Mouse (Mus musculus) megakaryocyte-erythroid progenitor cell, adult 5-6 weeks (primary cell): Measurements from ENCODE around the gene Znrf1. TPM values are rescaled to one million over a fixed set of nuclear protein-coding genes. Genes with fewer than 3 reads are reported as not detected.

Source experiments
- ATAC-seq: replicated peaks from 2 replicates; pipeline ENCODE4 v1.8.0; 2016; ENCODE audit warnings: mild to moderate bottlenecking, inconsistent platforms; ENCODE audit not compliant: severe bottlenecking, poor library complexity, low FRiP score, low TSS enrichment
- total RNA-seq, 2 experiments: library from RNA; stranded (forward) in 1 of 2; stranded (reverse) in 1 of 2; fragments of 200-1000, 215-1000 nt in 1 of 2; fragments of >200 nt in 1 of 2; fragmentation: Nextera tagmentation in 1 of 2; gene quantifications; 2 replicates each; pipeline ENCODE4 v1.2.3; 2014 to 2017

The Znrf1 gene
- total RNA-seq, 2 experiments from 2014 or later, result 21.4 to 55.3 TPM

DNA sequence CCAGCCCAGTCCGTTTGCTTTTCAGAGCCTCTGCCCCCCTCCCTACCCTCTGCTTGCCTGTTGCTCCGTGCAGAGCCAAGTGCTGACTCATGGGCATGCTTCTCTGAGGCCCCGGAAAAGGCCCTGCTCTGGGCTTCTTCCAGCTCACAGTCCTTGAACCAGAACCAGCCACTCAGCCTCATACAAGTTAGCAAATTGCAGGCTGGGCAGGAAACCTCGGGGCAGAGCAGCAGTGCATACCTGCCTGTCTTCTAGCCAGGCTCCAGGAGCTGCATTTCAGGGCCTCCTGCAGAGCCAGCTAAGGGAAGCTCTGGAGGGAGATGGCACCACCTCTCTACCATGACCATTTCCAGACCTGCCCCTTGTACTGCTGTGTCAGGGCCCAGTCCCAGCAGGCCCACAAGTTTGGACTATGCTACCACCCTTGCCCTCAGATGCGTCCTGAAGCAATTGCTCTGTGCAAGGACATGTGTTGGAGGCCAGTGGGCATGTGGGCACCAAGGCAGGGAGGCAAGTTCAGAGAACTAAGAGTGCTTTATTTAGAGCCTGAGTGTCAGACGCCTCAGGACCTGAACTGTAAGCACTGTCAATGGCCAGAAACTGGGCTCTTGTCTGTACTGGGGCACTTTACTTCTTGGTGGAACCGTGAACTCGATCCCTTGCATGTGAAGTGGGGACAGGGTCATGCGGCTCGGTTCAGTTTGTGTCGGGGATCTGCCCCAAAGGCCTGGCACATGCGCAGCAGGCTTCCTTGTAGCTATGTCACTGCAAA lies 88.4 kb downstream of the Znrf1 start:
- peak; percentile 35; the same call in 1 of the 2 replicates for ATAC-seq

- ATAC-seq, result no peak
Observed at GRCm38 (mm10) chr8:111624853-111625221, 88.9 kb downstream of the Znrf1 start.

DNA sequence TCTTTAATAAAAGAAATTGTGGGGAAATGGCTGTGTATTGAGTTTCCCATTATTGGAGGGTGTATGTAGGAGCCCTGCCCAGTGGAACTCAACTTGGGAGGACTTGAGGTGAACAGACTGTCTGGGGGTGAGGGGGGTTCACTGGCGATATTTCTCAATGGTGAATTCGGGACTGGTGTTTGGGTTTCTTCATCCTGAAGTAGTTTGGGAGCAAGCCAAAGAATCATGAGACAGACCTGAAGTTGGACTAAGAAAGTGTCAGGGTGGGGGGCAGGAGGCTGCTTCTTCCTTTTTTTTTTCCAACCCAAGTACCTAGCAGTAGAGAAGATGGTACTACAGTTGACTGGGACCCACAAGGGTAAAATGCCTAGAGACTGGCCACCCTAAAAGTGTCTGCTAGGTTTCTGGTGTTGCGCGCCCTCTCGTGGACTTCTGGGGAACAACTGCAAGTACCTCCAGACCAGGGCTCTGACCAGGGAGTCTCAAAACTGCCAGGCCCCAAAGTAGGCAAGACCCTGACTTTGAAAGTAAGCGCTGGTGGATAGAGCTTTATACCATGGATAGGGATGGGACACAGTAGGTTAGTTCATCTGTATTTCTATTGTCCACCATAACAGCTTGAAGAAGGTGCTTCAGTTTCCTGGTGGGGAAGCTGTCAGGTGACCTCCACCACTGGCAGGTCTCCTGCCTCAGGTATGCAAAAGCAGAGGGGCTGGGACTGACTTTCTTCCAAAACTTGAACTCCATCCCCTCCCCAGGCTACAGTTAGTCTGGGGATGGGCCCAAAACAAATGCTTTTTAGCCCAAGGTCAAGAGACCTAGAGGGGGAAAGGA lies 90.0 kb downstream of the Znrf1 start:
- 0 out of 2 replicates have a peak, but pooled peaks have one; percentile 39 for ATAC-seq

DNA sequence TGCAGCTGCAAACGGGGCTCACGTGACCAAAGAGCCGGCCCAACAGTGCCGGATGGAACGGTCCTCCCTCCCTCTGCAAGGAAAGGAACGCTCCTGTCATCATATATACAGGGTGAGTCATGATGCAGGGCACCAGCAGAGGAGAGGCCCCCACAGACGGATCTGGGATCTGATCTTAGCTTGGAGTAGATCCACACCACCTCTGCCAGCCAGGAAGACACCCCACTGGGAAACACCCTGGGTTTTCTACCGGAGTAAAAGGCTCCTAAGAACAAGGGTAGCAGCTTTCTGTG lies 90.6 kb downstream of the Znrf1 start:
- no peak for ATAC-seq

DNA sequence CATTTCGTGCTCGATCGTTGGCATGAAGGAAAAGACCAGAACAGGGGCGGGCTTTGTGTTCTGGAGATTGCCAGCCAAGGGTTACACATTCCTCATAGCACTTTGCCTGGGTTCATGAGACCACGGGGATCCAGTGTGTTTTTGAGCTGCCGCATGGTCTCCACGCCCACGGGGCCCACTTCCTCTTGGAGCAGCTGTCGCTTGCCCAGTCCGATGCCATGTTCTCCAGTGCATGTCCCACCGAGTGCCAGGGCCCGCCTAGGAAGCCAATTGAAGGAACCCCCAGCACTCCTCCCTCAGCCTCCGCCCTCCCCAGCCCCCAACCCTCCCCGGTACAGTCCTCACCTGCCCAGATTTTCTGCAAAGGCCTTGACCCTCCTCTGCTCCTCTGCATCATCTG lies 91.0 kb downstream of the Znrf1 start:
- ATAC-seq, result no peak

DNA sequence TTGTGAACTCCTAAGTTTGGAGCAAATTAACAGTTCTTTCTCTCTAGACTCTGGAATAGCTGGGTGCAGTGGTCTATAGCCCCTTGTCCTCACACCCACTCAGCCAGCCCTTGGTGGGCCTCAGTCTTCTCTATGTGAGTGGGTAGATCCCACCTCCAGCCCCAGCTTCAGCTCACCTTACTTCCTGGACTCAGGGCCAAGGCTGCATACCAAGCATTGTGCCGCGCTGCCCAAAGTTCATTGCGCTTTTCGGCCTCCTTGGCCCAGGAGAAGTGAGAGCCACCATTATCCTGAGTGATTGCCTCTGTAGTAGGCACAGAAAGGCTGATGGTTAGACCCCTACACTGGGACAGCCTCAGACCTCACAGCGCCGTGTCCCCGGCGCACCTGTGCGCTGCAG lies 92.0 kb downstream of the Znrf1 start:
- ATAC-seq, result no peak

DNA sequence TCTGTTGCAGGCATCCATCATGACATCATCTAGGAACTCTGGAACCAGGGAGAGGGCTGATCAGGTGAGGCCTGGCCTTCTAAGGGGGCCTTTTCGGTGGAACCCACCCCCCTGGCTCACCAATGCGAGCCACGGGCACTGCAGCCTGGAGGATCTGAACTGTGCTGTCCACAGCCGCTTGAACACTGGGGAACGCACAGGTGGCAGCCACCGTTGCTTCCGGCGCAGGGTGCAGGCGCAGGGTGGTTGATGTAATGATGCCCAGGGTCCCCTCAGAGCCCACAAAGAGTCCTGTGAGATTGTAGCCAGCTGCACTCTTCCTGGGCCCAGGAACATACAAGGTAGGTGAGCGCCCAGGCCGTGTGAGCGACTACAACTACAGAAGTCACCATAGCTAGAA lies 92.5 kb downstream of the Znrf1 start:
- no peak for ATAC-seq

GRCm38 (mm10) chr8:111628894-111629501 lies 93.1 kb downstream of the Znrf1 start:
- ATAC-seq, result no peak

DNA sequence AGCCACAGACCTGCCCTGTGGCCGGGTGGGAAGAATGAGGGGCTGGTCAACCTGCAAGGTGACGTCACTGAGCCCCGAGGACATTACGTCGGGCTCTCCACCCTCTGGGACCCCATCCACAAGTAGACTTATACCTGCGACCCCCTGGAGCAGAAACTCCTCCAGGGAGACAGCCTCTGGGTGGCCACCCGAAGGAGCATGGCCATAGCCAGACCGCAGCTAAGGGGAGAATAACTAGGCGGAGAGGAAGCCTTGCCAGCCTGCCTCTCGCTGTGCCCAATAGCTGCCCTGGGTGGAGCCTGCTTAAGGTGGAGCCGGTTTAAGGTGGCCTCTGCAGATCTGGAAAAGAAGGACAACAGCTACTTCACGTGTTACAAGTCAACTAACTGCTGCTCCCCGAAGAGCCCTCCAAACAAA lies 94.2 kb downstream of the Znrf1 start, which contains the start of gene Ldhd:
Gene Ldhd (minus strand): TSS at position 270 of the 417 bp plus-strand sequence.
- peak; percentile 82 for ATAC-seq

DNA sequence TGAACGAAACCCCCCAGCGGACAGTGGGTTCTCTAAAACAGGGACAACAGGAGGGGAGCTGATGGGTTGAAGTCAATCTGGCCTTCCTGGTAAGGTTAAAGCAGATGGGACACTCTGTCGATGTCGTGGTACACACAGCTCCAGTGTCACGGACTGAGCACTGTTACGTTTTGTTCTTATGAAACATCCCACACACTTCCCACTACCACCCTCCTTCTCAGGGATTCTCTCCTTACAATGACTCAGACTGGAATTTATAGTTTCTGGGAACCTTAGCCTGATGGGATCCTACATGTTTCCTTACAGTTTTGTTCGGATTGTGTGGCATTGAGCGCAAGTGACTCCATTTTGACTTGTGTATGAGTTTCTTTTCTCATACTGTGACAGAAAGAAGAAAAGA lies 95.7 kb downstream of the Znrf1 start:
- no peak for ATAC-seq

GRCm38 (mm10) chr8:111632976-111633375 lies 97.1 kb downstream of the Znrf1 start:
- no peak for ATAC-seq

DNA sequence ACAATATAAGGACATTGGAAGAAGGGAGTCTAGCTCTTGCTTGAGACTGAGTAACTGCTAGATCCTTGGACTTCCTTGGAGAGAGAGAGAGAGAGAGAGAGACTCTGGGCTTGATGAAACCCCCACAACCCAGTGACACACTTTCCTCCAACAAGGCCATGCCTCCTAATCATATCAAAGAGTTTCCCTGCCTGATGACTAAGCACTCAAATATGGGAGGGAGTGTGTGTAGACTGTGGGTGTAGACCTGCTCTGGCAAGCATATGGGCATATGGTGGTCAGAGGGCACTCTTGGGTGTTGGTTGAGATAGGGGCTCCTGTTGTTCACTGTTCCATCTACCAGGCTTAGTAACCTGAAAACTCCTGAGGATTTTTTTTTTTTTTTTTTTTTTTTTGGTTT lies 102.2 kb downstream of the Znrf1 start:
- peak; percentile 23; the same call in 1 of the 2 replicates for ATAC-seq

DNA sequence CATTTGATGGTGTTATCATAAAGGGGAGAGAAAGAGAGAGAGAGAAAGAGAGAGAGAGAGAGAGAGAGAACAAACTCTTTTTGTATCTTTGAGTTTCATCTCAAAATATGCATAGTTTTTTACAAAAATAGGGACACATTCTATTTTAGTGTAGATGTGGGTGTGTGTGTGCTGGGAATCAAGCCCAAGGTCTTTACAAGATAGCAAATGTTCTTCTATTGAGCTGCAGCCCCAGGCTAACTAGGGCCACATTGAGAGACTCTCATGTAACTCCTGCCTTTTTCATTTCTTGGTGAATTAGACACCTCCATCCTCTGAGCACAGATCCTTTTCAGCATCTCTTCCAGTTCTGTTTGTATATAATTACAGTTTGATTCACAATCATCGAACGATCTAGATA lies 105.2 kb downstream of the Znrf1 start:
- no peak for ATAC-seq

- ATAC-seq, result peak; percentile 24
Observed at GRCm38 (mm10) chr8:111642496-111642895, 106.6 kb downstream of the Znrf1 start.

- peak; percentile 23 for ATAC-seq
Observed at GRCm38 (mm10) chr8:111642939-111643263, 107.0 kb downstream of the Znrf1 start.

DNA sequence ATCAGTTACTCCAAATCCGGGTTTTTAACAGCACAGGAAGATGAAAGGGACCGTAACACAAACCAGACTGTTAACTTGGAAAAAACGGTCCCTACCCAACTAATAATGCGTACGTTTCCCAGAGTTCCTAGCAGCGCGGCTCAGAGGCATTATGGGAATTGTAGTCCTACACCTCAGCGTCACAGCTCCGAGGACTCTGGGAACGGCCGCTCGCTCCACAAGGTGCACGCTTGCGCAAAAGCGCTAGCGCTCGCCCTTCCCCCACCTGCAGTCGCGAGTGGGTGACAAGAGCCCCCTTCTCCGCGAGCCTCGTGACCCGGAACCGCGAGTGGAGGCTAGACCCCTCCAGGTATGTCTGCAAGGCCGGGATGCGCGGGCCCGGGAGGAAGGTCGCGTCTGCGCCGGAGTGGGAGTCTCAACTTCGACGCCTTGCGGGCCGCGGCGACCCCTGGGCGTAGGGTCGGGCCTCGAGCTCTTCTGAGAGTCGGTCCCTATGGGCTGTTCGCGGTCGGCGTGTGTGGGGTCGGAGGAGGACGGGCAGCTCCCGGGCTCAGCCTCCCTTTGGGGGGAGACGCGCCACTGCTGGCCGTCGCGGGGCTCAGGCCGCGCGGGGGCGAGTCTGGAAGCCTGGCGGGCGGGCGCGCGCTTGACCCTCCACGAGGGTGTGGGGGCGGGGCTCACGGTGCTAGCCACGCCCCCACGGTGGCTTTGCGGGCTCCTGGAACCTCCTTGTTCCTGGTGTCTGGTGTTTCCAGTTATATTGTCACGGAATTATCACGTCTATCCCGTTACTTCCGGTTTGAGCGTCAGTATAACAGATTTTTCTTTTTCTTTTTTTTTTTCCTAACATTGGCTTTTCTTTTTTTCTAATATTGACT lies 107.6 kb downstream of the Znrf1 start, which contains the start of gene Zfp1:
Gene Zfp1 (plus strand): TSS at position 138 of the 878 bp plus-strand sequence.
- peak; percentile 83 for ATAC-seq

DNA sequence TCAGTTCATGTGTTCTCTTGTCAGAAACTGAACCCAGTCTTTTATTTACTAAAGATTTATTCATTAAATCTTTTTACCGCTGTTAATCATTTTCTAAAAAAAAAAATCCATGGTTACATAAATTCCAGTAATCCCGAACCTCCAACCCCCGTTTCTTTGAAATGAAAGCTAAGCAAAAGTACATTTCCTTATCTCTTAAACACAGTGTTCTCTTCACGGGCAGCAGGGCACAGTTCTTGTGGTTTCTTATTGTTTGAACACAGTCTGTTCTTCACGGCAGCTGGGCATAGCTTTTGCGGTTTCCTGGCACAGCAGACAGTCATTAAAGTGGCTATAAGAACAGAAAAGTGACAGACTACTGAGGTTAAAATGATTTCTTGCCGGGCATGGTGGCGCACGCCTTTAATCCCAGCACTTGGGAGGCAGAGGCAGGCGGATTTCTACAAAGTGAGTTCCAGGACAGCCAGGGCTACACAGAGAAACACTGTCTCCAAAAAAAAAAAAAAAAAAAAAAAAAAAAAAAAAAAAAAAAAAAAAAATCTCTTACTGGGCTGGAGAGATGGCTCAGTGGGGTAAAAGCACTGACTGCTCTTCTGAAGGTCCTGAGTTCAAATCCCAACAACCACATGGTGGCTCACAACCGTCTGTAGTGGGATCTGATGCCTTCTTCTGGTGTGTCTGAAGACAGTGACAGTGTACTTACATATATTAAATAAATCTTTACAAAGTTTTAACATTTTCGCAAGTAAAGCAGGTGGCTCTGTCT lies 108.6 kb downstream of the Znrf1 start:
- ATAC-seq, result peak; percentile 77

DNA sequence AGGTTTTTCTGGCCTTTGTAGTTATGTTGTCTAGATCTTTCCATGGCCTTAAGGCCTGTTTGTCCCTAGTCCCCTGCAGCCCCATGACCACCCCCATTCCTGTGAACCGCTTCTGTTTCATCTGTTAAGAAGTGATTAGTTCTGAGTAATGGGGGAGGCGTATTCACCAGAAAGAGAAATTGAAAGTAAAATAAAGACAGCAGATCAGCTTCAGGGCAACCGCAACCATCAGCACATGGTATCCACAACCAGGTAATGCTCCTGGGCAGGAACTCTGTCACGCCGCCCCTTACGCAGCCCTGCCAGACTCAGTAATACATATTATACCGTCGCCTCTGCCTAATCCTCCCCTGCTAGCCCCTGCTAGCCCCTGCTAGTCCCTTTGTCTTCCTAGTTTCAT lies 109.8 kb downstream of the Znrf1 start:
- no peak for ATAC-seq

DNA sequence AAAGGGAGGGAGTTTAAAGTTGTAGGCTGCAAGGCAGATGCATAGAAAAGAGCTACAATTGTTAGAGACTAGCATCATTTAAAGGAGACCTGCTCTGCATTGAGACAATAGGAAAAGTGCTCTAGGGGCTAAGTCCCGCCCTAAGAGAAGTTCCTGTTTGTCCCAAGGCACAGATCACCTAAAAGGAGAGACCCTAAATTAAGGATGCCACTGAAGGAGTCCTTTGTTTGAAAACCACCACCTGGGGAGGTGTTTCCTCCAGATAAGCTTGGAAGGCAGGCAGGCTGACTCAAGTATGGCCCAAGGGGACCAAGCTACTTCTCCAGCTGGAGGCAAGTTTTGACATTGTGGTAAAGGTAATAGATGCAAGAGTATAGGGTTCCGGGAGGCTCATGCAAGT lies 112.9 kb downstream of the Znrf1 start:
- ATAC-seq, result no peak
